Mouse (Mus musculus) splenic B cell, adult 2 months (primary cell): Measurements from ENCODE around the gene Trpm8.

Experiments
- DNase-seq: peaks from one replicate; pipeline ENCODE4 v3.0.0-alpha.2; 2011; ENCODE audit warnings: low read depth, low spot score
- H3K27me3 ChIP-seq: 2 replicates; pipeline ENCODE4 v1.6.1; 2012; ENCODE audit warnings: mild to moderate bottlenecking, low read length, moderate library complexity, mixed read lengths; ENCODE audit not compliant: control insufficient read depth, poor library complexity, insufficient read depth, severe bottlenecking
- H3K36me3 ChIP-seq: 2 replicates; pipeline ENCODE4 v1.6.1; 2012; ENCODE audit warnings: mild to moderate bottlenecking, low read length, moderate library complexity, mixed read lengths; ENCODE audit not compliant: control insufficient read depth, poor library complexity, insufficient read depth, severe bottlenecking

Trpm8 gene

GRCm38 (mm10) chr1:88422045-88422444, 144.6 kb downstream of the Trpm8 start:
- DNase-seq, result no peak
- Histone ChIP-seq H3K36me3 (no peaks in the 10 kb centered on the region), H3K27me3 (no peaks in the 10 kb centered on the region)

- Histone ChIP-seq H3K36me3 (no peaks in the 10 kb centered on the region), H3K27me3 (no peaks in the 10 kb centered on the region)
- DNase-seq, result no peak
Observed at GRCm38 (mm10) chr1:88422846-88423395, 145.5 kb downstream of the Trpm8 start.

- peak; percentile 75 for DNase-seq
- Histone ChIP-seq H3K27me3 (no peaks in the 10 kb centered on the region), H3K36me3 (no peaks in the 10 kb centered on the region)
Observed at GRCm38 (mm10) chr1:88424602-88425252, 147.3 kb downstream of the Trpm8 start.

- H3K27me3 ChIP-seq, result no peaks in the 10 kb centered on the region
- no peaks in the 10 kb centered on the region for H3K36me3 ChIP-seq
- DNase-seq, result no peak
Observed at GRCm38 (mm10) chr1:88427987-88428741, 150.7 kb downstream of the Trpm8 start.

GRCm38 (mm10) chr1:88429413-88429812, 152.0 kb downstream of the Trpm8 start:
- Histone ChIP-seq H3K27me3 (no peaks in the 10 kb centered on the region), H3K36me3 (no peaks in the 10 kb centered on the region)
- no peak for DNase-seq

- Histone ChIP-seq H3K36me3 (no peaks in the 10 kb centered on the region), H3K27me3 (no peaks in the 10 kb centered on the region)
- no peak for DNase-seq
Observed at GRCm38 (mm10) chr1:88431262-88431661, 153.8 kb downstream of the Trpm8 start.

DNA sequence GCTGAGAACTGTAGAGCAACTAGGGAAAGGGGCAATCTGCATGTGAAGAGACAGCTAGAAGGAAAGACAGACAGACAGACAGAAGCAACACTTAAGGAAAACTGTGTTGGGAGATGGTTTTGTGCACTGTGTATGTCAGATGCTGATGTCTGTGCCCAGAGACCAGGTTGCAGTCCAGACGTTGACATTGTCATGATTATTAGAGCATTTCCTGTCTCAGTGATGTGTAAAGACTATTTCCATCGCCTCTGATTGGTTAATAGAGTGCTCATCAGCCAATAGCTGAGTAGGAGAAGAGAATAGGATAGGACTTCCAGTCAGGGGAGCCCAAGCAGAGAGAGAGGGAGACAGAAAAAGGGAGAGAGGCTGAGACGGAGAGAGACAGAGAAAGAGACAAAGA, 155.1 kb downstream of the Trpm8 start:
- Histone ChIP-seq H3K36me3 (no peaks in the 10 kb centered on the region), H3K27me3 (no peaks in the 10 kb centered on the region)
- no peak for DNase-seq

GRCm38 (mm10) chr1:88433096-88433883, 155.8 kb downstream of the Trpm8 start:
- no peak for DNase-seq
- H3K27me3 ChIP-seq, result no peaks in the 10 kb centered on the region
- no peaks in the 10 kb centered on the region for H3K36me3 ChIP-seq

- no peak for DNase-seq
- H3K27me3 ChIP-seq, result no peaks in the 10 kb centered on the region
- no peaks in the 10 kb centered on the region for H3K36me3 ChIP-seq
Observed at GRCm38 (mm10) chr1:88434057-88434456, 156.6 kb downstream of the Trpm8 start.

- Histone ChIP-seq H3K36me3 (no peaks in the 10 kb centered on the region), H3K27me3 (no peaks in the 10 kb centered on the region)
- DNase-seq, result no peak
Observed at GRCm38 (mm10) chr1:88437206-88438126, 160.0 kb downstream of the Trpm8 start.
